ENCODE assay signal across 13 mouse cellular contexts in the genomic region with DNA sequence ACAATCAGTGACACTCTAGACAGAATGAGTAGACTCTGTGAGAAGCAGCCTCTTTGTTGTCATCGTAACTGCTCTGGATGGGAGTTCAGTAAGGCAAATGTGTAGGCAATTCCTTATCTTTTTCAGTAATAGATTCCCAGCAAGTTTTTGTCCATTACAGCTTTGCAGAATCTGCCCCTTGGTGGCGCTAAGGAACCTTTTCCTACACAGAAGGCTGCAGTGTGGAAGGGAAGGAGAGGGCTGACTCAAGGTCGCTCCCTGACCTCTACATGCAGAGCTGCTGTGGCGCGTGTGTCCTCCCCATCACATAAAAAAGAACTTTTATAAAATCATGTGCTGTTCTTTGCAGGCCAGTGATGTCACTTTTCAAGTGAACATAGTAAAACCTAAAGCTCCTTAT. TPM values are rescaled to one million over a fixed set of nuclear protein-coding genes. Genes with fewer than 3 reads are reported as not detected.
DNase-seq lines count a peak whose midpoint lies in the region; ATAC-seq and TF ChIP-seq lines count a peak whose summit lies in the region.
"Had no signal": no experiment of that assay in that cellular context is flagged by ENCODE, and none has a peak within 500 bp of the region (broad histone marks: within the 10 kb centered on the region; RNA-seq: fewer than 3 reads in every experiment).

No protein-coding gene starts in this region.

- WGBS in hindbrain, embryonic 11.5 days: 81% methylated on average over 5 of the region's 5 CpGs
- WGBS in hindbrain, embryonic 14.5 days: 86% methylated on average over 5 of the region's 5 CpGs
- WGBS in lung, adult 2 months: 85% methylated on average over 5 of the region's 5 CpGs

- peak; percentile 18 for DNase-seq in hindbrain, embryonic 11.5 days (ENCODE audit: low spot score)
- no peak for DNase-seq in hindbrain, embryonic 14.5 days (ENCODE audit: low spot score)
- peak; percentile 13 for DNase-seq in lung, postnatal 36 days
- no peak for DNase-seq in lung, adult 2 months
- DNase-seq in adrenal gland, postnatal 25 days: peak; percentile 32
- peak; percentile 18 for DNase-seq in splenic B cell, adult 2 months (ENCODE audit: low read depth, low spot score)
- DNase-seq in right cerebral cortex, adult 2 months (ENCODE audit: low spot score in 2 of 2): no peak
- DNase-seq: gastrocnemius, postnatal 14 days; heart, postnatal 36 days; right cerebral cortex, adult 18-20 months had no signal

- no peak overlapping the region for H3K4me3 ChIP-seq in hindbrain, embryonic 11.5 days (ENCODE audit: low read depth, low read length)
- no peak overlapping the region for H3K4me3 ChIP-seq in hindbrain, embryonic 14.5 days (replicated peaks; ENCODE audit: low read length)
- H3K4me3 ChIP-seq in lung, adult 2 months (replicated peaks; ENCODE audit: extremely low read depth, low read depth, low read length): no peak overlapping the region
- H3K4me3 ChIP-seq: erythroblast, embryonic 14.5 days had no signal

- H3K27me3 ChIP-seq in hindbrain, embryonic 11.5 days (ENCODE audit: control insufficient read depth, insufficient read depth, low read length): no peaks in the 10 kb centered on the region
- no peaks in the 10 kb centered on the region for H3K27me3 ChIP-seq in hindbrain, embryonic 14.5 days (ENCODE audit: control insufficient read depth, insufficient read depth, low read length)
- no peaks in the 10 kb centered on the region for H3K27me3 ChIP-seq in splenic B cell, adult 2 months (ENCODE audit: control insufficient read depth, insufficient read depth, low read length, poor library complexity, severe bottlenecking)

- H3K27ac ChIP-seq in hindbrain, embryonic 11.5 days (ENCODE audit: low read depth, low read length): no peak overlapping the region
- no peak overlapping the region for H3K27ac ChIP-seq in hindbrain, embryonic 14.5 days

- H3K9ac ChIP-seq in hindbrain, embryonic 11.5 days (ENCODE audit: low read depth, low read length): no peak overlapping the region
- no peak overlapping the region for H3K9ac ChIP-seq in hindbrain, embryonic 14.5 days

- ATAC-seq in hindbrain, embryonic 11.5 days (ENCODE audit: low FRiP score): no peak
- no peak for ATAC-seq in hindbrain, embryonic 14.5 days (ENCODE audit: low FRiP score)

- TF ChIP-seq POLR2A in lung, adult 2 months (IDR thresholded peaks at IDR 0.05; ENCODE audit: borderline replicate concordance, extremely low read depth, low read depth, low read length): no peak

- H3K4me2 ChIP-seq in hindbrain, embryonic 11.5 days (replicated peaks; ENCODE audit: low read depth, low read length): no peak overlapping the region
- no peak overlapping the region for H3K4me2 ChIP-seq in hindbrain, embryonic 14.5 days (replicated peaks)

- H3K4me1 ChIP-seq in hindbrain, embryonic 11.5 days (replicated peaks; ENCODE audit: control insufficient read depth, insufficient read depth, low read length): no peaks in the 10 kb centered on the region
- H3K4me1 ChIP-seq in hindbrain, embryonic 14.5 days (replicated peaks; ENCODE audit: control insufficient read depth, insufficient read depth, low read length): no peaks in the 10 kb centered on the region
- H3K4me1 ChIP-seq in lung, adult 2 months (ENCODE audit: control insufficient read depth, insufficient read depth, low read length): no peaks in the 10 kb centered on the region

- no peaks in the 10 kb centered on the region for H3K9me3 ChIP-seq in hindbrain, embryonic 11.5 days (ENCODE audit: control insufficient read depth, low read length)
- H3K9me3 ChIP-seq in hindbrain, embryonic 14.5 days (ENCODE audit: control insufficient read depth, low read length): no peaks in the 10 kb centered on the region

- H3K36me3 ChIP-seq in hindbrain, embryonic 11.5 days (ENCODE audit: control insufficient read depth, insufficient read depth, low read length): peaks cover 8% of the 10 kb centered on the region; the same call in 1 of the 2 replicates
- H3K36me3 ChIP-seq in hindbrain, embryonic 14.5 days (replicated peaks; ENCODE audit: control insufficient read depth, insufficient read depth): peaks cover 8% of the 10 kb centered on the region; the same call in 1 of the 2 replicates
- H3K36me3 ChIP-seq in splenic B cell, adult 2 months (ENCODE audit: control insufficient read depth, insufficient read depth, low read length, poor library complexity, severe bottlenecking): no peaks in the 10 kb centered on the region

- TF ChIP-seq CTCF in lung, adult 2 months (IDR thresholded peaks at IDR 0.05; ENCODE audit: insufficient read depth, low read length): no peak

RNA-seq across cellular contexts. Expression of gene Nsl1, which starts 5.6 kb away (rescaled TPM):
- 17.9 and 20.4 TPM in 2 replicates for polyA plus RNA-seq in hindbrain, embryonic 11.5 days (2014; fragmentation: Nextera tagmentation; extraction: Ambion mirVana)
- polyA plus RNA-seq in hindbrain, embryonic 14.5 days (2014; fragmentation: Nextera tagmentation; extraction: Ambion mirVana): 3.6 and 5.0 TPM in 2 replicates
- polyA plus RNA-seq in lung, adult 2 months (2012; rRNA removed): 0.38 and 0.49 TPM in 2 replicates
- 1.9 and 3.3 TPM in 2 replicates for total RNA-seq in adrenal gland, postnatal 25 days (2021)

RNA-seq across cellular contexts. Expression of gene Tatdn3, which starts 5.6 kb away (rescaled TPM):
- polyA plus RNA-seq in hindbrain, embryonic 11.5 days (2014; fragmentation: Nextera tagmentation; extraction: Ambion mirVana): 10.4 and 12.7 TPM in 2 replicates
- 13.1 and 14.9 TPM in 2 replicates for polyA plus RNA-seq in hindbrain, embryonic 14.5 days (2014; fragmentation: Nextera tagmentation; extraction: Ambion mirVana)
- polyA plus RNA-seq in lung, adult 2 months (2012; rRNA removed): 3.8 and 6.8 TPM in 2 replicates
- 18.1 and 28.4 TPM in 2 replicates for total RNA-seq in adrenal gland, postnatal 25 days (2021)

RNA-seq across cellular contexts. Expression of gene Batf3, which starts 29.3 kb away (rescaled TPM):
- 4.6 TPM in 2 replicates for polyA plus RNA-seq in hindbrain, embryonic 11.5 days (2014; fragmentation: Nextera tagmentation; extraction: Ambion mirVana)
- polyA plus RNA-seq in hindbrain, embryonic 14.5 days (2014; fragmentation: Nextera tagmentation; extraction: Ambion mirVana): 1.5 and 2.2 TPM in 2 replicates
- 5.1 and 6.1 TPM in 2 replicates for polyA plus RNA-seq in lung, adult 2 months (2012; rRNA removed)
- 1.7 and 3.1 TPM in 2 replicates for total RNA-seq in adrenal gland, postnatal 25 days (2021)

RNA-seq across cellular contexts. Expression of gene Spata45, which starts 31.9 kb away (rescaled TPM):
- polyA plus RNA-seq in hindbrain, embryonic 11.5 days (2014; fragmentation: Nextera tagmentation; extraction: Ambion mirVana): not detected in 2 replicates
- polyA plus RNA-seq in hindbrain, embryonic 14.5 days (2014; fragmentation: Nextera tagmentation; extraction: Ambion mirVana): not detected in 2 replicates
- polyA plus RNA-seq in lung, adult 2 months (2012; rRNA removed): not detected in 2 replicates
- total RNA-seq in adrenal gland, postnatal 25 days (2021): not detected in 2 replicates
- total RNA-seq: gastrocnemius, postnatal 14 days; heart, postnatal 36 days; layer of hippocampus, postnatal 10 days had no signal
- polyA plus RNA-seq: erythroblast, embryonic 14.5 days; lung, embryonic 16.5 days had no signal

RNA-seq across cellular contexts. Expression of gene Flvcr1, which starts 42.4 kb away (rescaled TPM):
- 9.5 and 9.6 TPM in 2 replicates for polyA plus RNA-seq in hindbrain, embryonic 11.5 days (2014; fragmentation: Nextera tagmentation; extraction: Ambion mirVana)
- 10.3 and 11.6 TPM in 2 replicates for polyA plus RNA-seq in hindbrain, embryonic 14.5 days (2014; fragmentation: Nextera tagmentation; extraction: Ambion mirVana)
- 19.9 and 26.1 TPM in 2 replicates for polyA plus RNA-seq in lung, adult 2 months (2012; rRNA removed)
- 14.7 and 15.0 TPM in 2 replicates for total RNA-seq in adrenal gland, postnatal 25 days (2021)

Comparison
In these comparisons a context has a peak if more than half of its experiments do, and no peak if none do; other contexts are left out.
1. DNase-seq: peak in hindbrain, embryonic 11.5 days (single experiment), lung, postnatal 36 days (single experiment), adrenal gland, postnatal 25 days (single experiment) and splenic B cell, adult 2 months (single experiment); none in hindbrain, embryonic 14.5 days (single experiment), lung, adult 2 months (single experiment) and right cerebral cortex, adult 2 months (0 of 2).